Mouse (Mus musculus): Measurements from ENCODE around the gene Gm3417.
"Not testable (repeated sequence)": the region's sequence is repeated elsewhere in the genome, so short reads cannot be mapped to it uniquely, and the experiment has no call there.

Gene Gm3417

GRCm38 (mm10) chr17:14978362-14979038 lies at the start of gene Gm3417, which contains the start of gene 9030025P20Rik:
Gm3417 (minus strand) TSS chr17:14978790.
9030025P20Rik (plus strand) TSS chr17:14978468.
- POLR2A ChIA-PET, CTCF ChIA-PET: not testable (repeated sequence)

GRCm38 (mm10) chr17:15025513-15025912 lies 46.9 kb upstream of the Gm3417 start:
- CTCF ChIA-PET, POLR2A ChIA-PET: not testable (repeated sequence)

- CTCF ChIA-PET, POLR2A ChIA-PET: not testable (repeated sequence)
These were observed 46.1 kb upstream of the Gm3417 start for GRCm38 (mm10) chr17:15024502-15025193.

DNA sequence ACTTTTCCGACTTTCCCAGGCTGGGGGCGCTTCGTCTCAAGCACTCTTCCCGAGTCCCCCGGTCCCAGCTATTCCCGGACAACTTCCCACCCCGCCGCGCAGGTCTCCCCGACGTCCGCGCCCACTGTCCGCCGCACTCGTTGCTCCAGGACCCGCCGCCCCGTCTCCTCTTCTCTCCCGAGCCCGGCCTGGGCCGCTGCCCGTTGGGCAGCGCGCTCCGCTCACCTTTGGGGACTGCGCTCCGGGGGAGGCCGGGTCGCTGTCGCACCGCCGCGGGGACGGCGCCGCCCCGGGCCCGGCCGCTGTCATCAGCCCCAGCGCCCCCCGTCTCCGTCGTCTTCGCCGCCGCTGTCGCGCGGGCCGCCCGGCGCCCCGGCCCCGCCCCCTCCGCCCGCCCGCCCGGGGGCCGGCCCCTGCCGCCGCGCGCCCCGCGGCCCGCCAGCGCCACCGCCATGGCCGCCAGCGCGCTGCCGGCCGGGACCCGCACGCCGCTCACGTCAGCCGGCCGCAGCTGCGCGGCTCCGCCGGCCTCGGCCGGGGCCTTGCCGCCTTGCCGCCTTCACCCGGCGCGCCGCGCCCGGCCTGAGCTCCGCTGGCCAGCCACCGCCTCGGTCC lies 45.4 kb upstream of the Gm3417 start:
- POLR2A ChIA-PET, CTCF ChIA-PET: not testable (repeated sequence)

- CTCF ChIA-PET, result not testable (repeated sequence)
These were observed 43.1 kb upstream of the Gm3417 start for GRCm38 (mm10) chr17:15021503-15022220.

DNA sequence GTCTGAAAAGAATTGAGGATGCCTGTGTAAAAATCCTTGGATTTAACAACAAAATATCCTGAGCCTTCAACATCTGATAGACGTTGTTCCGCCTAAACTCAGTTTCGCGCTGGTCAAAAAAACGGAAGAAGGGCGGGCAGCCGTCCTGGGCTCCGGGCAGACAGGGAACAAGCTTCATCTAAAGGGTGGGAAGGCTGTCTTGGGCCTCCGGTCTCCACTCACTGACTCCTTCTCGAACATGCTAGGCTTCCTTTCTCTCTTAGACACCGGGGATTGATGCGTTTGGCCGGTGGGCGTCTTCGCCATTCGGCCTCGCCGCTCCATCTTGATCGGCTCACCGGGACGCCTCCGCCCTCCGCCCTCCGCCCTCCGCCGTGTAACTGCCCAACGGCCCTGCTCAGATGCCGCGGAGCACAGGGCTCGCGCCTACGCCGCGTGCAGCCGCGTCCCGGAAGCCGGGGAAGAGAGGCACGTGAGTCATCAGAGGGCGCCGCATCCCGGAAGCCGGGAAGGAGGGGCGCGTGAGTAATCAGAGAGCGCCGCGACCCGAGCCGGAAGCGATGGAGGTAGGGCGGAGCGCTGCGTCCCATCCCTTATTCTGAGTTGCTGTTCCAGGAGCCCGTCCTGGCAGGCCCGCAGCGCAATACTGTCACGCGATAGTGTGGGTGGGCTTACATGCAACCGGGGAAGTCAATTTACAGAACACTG lies 31.3 kb upstream of the Gm3417 start, which contains the start of gene Gm3435:
Gene Gm3435 (plus strand): TSS at position 471 of the 708 bp plus-strand sequence.
- CTCF ChIA-PET, POLR2A ChIA-PET: not testable (repeated sequence)

More at GRCm38 (mm10) chr17:15021503-15022220, 43.1 kb upstream of the Gm3417 start:
- POLR2A ChIA-PET, result not testable (repeated sequence)

- CTCF ChIA-PET, POLR2A ChIA-PET: not testable (repeated sequence)
These were observed 30.5 kb upstream of the Gm3417 start for GRCm38 (mm10) chr17:15009088-15009487.

DNA sequence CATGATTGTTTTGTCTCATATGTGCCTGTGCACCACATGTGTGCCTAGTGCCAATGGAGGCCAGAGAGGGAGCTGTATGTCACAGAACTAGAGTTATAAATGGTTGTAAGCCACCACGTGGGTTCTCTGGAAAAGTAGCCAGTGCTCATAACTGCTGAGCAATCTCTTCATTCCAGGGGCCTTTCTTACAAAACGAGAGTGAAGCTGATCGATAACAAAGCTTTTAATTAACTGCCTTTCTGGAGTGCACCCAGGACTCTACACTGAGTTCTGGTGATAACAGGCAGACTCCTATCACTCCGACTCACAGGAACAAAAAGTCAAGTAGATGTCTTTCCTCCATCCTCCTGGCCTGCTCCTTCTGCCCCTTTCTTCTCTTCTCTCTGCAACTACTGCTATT lies 21.5 kb upstream of the Gm3417 start:
- POLR2A ChIA-PET, CTCF ChIA-PET: not testable (repeated sequence)

- CTCF ChIA-PET, POLR2A ChIA-PET: not testable (repeated sequence)
These were observed 15.6 kb upstream of the Gm3417 start for GRCm38 (mm10) chr17:14994140-14994539.

- CTCF ChIA-PET, POLR2A ChIA-PET: not testable (repeated sequence)
These were observed 14.7 kb upstream of the Gm3417 start for GRCm38 (mm10) chr17:14993139-14993832.

DNA sequence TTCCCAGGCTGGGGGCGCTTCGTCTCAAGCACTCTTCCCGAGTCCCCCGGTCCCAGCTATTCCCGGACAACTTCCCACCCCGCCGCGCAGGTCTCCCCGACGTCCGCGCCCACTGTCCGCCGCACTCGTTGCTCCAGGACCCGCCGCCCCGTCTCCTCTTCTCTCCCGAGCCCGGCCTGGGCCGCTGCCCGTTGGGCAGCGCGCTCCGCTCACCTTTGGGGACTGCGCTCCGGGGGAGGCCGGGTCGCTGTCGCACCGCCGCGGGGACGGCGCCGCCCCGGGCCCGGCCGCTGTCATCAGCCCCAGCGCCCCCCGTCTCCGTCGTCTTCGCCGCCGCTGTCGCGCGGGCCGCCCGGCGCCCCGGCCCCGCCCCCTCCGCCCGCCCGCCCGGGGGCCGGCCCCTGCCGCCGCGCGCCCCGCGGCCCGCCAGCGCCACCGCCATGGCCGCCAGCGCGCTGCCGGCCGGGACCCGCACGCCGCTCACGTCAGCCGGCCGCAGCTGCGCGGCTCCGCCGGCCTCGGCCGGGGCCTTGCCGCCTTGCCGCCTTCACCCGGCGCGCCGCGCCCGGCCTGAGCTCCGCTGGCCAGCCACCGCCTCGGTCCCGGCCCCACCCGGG lies 14.0 kb upstream of the Gm3417 start:
- CTCF ChIA-PET, POLR2A ChIA-PET: not testable (repeated sequence)

GRCm38 (mm10) chr17:14990116-14990702 lies 11.6 kb upstream of the Gm3417 start:
- POLR2A ChIA-PET, CTCF ChIA-PET: not testable (repeated sequence)

DNA sequence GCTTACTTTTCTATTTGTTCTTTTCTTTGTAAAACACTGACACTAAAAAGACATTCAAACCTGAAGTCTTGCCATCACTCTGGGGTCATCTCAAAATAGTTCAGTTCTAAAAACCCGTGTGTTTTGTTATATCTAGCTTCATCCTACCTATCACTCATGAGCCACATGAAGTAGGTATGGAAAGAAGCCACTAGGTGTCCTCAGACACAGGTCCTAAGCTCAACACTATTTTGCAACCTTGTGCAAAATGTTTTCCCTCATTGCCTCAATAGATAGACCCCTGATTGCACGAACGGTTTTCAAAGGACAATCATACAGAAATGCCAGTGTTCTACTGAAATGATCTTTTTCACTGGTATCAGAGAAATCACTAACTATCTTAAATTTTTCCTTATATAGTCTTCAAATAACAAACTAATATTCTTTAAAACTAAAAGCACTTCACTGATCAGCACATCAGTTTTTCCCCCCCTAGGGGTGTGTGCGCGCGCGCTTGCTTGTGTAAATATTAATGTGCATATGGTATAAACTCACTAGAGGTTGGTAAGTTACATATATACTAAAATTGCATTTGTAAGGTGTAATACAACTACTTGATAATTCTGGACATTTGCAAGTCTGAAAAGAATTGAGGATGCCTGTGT lies 750 bp downstream of the Gm3417 start:
- POLR2A ChIA-PET, CTCF ChIA-PET: not testable (repeated sequence)

DNA sequence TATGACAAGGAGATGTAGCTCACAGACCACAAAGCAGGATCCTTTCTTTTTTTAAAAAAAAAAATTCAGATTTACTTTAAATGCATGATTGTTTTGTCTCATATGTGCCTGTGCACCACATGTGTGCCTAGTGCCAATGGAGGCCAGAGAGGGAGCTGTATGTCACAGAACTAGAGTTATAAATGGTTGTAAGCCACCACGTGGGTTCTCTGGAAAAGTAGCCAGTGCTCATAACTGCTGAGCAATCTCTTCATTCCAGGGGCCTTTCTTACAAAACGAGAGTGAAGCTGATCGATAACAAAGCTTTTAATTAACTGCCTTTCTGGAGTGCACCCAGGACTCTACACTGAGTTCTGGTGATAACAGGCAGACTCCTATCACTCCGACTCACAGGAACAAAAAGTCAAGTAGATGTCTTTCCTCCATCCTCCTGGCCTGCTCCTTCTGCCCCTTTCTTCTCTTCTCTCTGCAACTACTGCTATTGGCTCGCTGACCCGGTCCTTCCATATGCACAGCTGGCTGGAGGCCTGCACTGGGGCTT lies 10.1 kb downstream of the Gm3417 start:
- CTCF ChIA-PET, POLR2A ChIA-PET: not testable (repeated sequence)

GRCm38 (mm10) chr17:14961557-14962154 lies 16.9 kb downstream of the Gm3417 start:
- POLR2A ChIA-PET, result not testable (repeated sequence)

GRCm38 (mm10) chr17:14960951-14961556 lies 17.5 kb downstream of the Gm3417 start, which contains the start of gene Phf10:
Phf10 (minus strand) TSS chr17:14961273.
- POLR2A ChIA-PET, result interaction anchor here in 2 of 4 experiments (0.9 to 8.0 kb wide), 3 partner anchors 11 to 18 kb away, joined by 5 to 80 read pairs (median 10); partner anchors contain the start of genes 1600012H06Rik (in 1 of the 2) and Wdr27 (in 1 of the 2)
- CTCF ChIA-PET, result not testable (repeated sequence)

More at GRCm38 (mm10) chr17:14961557-14962154, 16.9 kb downstream of the Gm3417 start:
- CTCF ChIA-PET, result not testable (repeated sequence)

All from embryonic stem cell, embryonic (primary cell).